Mouse (Mus musculus) liver, embryonic 14.5 days (tissue): ENCODE measurements around the gene Selplg. TPM values are rescaled to one million over a fixed set of nuclear protein-coding genes. Genes with fewer than 3 reads are reported as not detected.

ENCODE experiments used
- ATAC-seq: fragments of 200-750 bp; cut with Nextera tagmentation; 2 replicates; pipeline ENCODE4 v1.8.0; 2017; ENCODE audit warnings: moderate number of reproducible peaks, mild to moderate bottlenecking, moderate library complexity; ENCODE audit not compliant: insufficient read depth
- DNase-seq, 3 experiments: peaks; one replicate each; pipeline ENCODE4 v3.0.0-alpha.2; 2012 to 2013; ENCODE audit warnings: low read depth in 3 of 3, low spot score in 3 of 3
- H3K27ac ChIP-seq: fragments of 300-500 bp; sonication (generic); 2 replicates; pipeline ENCODE4 v1.5.1; 2014; ENCODE audit warnings: moderate library complexity, mild to moderate bottlenecking, control low read depth, inconsistent platforms
- H3K27me3 ChIP-seq: fragments of 300-500 bp; sonication (generic); 2 replicates; pipeline ENCODE4 v1.6.1; 2014; ENCODE audit warnings: mild to moderate bottlenecking, low read length, moderate library complexity; ENCODE audit not compliant: control insufficient read depth, insufficient read depth
- H3K36me3 ChIP-seq: fragments of 300-500 bp; sonication (generic); replicated peaks from 2 replicates; pipeline ENCODE4 v1.6.1; 2014; ENCODE audit warnings: low read depth; ENCODE audit not compliant: control insufficient read depth, insufficient read depth
- H3K4me1 ChIP-seq, 2 experiments: fragments of 200-500 bp in 1 of 2; fragments of 300-500 bp in 1 of 2; sonication (generic) in 1 of 2; replicated peaks; 2 replicates each; pipeline ENCODE4 v1.6.1; 2012 to 2014; ENCODE audit warnings: antibody characterized with exemption in 1 of 2, inconsistent platforms in 1 of 2, low read length in 1 of 2; ENCODE audit not compliant: control insufficient read depth in 2 of 2, insufficient read depth in 2 of 2
- H3K4me2 ChIP-seq: fragments of 300-500 bp; sonication (generic); 2 replicates; pipeline ENCODE4 v1.6.1; 2014; ENCODE audit warnings: low read depth, mild to moderate bottlenecking, control low read depth, moderate library complexity
- H3K4me3 ChIP-seq, 2 experiments: fragments of 200-500 bp in 1 of 2; fragments of 300-500 bp in 1 of 2; sonication (generic) in 1 of 2; 2 replicates each; pipeline ENCODE4 v1.5.1; 2012 to 2014; ENCODE audit warnings: low read depth in 2 of 2, low read length in 2 of 2, mild to moderate bottlenecking in 2 of 2, control low read depth in 1 of 2, inconsistent platforms in 1 of 2, moderate library complexity in 1 of 2; ENCODE audit not compliant: insufficient read depth in 1 of 2
- H3K9ac ChIP-seq: fragments of 300-500 bp; sonication (generic); replicated peaks from 2 replicates; pipeline ENCODE4 v1.6.1; 2014; ENCODE audit warnings: mild to moderate bottlenecking, control low read depth, moderate library complexity
- H3K9me3 ChIP-seq: fragments of 300-500 bp; sonication (generic); 2 replicates; pipeline ENCODE4 v1.6.1; 2016; ENCODE audit warnings: low read length, mixed read lengths; ENCODE audit not compliant: control insufficient read depth
- CTCF ChIP-seq: IDR thresholded peaks from 2 replicates; pipeline ENCODE4 v1.5.1; 2016; ENCODE audit warnings: antibody characterized with exemption, low read depth, control low read depth
- EP300 ChIP-seq: IDR thresholded peaks from 2 replicates; pipeline ENCODE4 v1.6.1; 2016; ENCODE audit warnings: antibody characterized with exemption, low read depth
- WGBS: fragments of 180-500 bp; shearing (Covaris S2); extraction: QIAGEN DNeasy Blood & Tissue Kit; methylation state at CpG from one replicate; pipeline ENCODE4 v1.1.7; 2014; ENCODE audit not compliant: insufficient replicate concordance; 5-methylcytosine and 5-hydroxymethylcytosine counted together
- polyA plus RNA-seq, 2 experiments: library from polyadenylated mRNA; depleted of rRNA in 1 of 2; stranded (reverse) in 1 of 2; unstranded in 1 of 2; fragments of >200 nt; fragmentation: Nextera tagmentation in 1 of 2; extraction: Ambion mirVana in 1 of 2; gene quantifications; 2 replicates each; pipeline versions ENCODE4 v1.2.1 to v1.2.3; 2012 to 2014

Selplg gene
- polyA plus RNA-seq, 2 experiments: 8.8 to 12.5 TPM

DNA sequence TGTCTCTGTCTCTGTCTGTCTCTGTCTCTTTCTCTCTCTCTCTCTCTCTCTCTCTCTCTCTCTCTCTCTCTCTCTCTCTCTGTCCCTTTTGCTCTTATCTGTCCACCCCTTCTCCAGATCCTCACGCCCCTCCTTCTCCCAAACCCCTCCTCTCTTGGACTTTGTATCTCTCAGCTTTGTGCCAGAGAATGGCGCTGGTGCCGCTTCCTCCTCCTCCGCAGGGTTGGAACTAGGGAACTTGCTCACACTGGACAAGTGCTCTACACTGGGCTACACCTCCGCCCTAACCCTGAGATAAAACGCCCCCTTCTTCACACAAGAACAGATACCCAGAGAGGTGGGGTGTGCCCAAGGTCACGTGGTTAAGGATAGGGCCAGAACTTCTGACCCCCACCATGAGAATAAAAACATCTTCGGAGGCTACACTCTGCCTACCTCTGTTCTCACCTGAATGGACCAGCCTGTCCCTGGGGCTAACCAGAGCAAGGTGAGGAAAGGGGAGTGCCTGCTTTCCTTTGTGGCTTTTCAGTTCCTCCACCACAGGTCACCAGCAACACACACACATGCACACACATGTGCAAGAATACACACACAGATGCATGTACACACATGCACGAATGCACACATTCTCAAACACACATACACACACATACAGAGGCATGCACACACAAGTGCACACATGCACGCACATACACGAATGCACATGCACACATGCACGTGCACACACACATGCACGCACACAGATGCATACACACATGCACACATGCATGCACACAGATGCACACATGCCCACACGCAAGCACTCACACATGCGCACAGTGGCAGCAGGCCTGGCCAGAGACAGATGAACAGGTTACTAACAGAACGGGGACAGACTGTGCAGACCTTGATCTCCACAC lies 41.0 kb downstream of the Selplg start:
- no peak overlapping the region for H3K27ac ChIP-seq

DNA sequence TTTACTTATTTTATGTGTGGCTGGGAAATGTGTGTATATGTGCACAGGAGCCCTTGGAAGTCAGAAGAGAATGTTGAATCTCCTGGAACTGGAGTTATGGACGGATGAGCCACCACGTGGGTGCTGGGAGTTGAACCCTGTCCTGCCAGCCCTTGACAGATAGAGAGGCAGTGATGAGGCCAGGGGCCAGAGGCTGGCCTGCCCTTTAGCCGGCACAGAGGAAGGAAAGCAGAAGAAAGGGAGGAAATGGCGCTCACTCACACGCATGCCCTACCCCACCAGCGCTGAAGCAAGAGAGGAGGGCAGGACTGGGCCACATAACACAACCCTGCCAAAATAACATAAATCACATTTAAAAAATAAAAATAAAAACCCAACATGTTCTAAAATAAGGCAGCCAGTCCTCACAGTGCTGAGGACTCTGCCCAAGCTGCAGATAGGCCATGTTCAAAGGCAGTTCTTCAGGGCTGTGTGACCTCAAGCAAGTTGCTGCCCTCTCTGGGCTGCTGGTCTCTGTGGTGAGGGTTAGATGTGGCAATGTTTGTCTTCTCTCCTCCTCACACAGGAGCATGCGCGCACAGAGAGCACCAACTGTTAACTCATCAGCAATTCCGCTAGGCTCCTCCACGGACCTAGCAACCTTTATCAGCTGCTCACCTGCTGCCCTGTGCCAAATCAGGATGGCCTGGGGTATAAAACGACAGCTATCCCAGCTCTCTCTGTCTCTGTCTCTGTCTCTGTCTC lies 41.8 kb downstream of the Selplg start:
- peaks cover 0 to 11% of the 10 kb centered on the region in 2 experiments; a peak in 2 of 4 replicates for H3K4me1 ChIP-seq
- no peaks in the 10 kb centered on the region for H3K36me3 ChIP-seq
- H3K4me2 ChIP-seq: no peak overlapping the region
- H3K27ac ChIP-seq: no peak overlapping the region
- H3K27me3 ChIP-seq: no peaks in the 10 kb centered on the region
- 33% methylated on average over 11 of the region's 11 CpGs for WGBS
- no peak overlapping the region for H3K9ac ChIP-seq
- no peak for TF ChIP-seq CTCF
- no peak for TF ChIP-seq EP300
- no peak overlapping the region for H3K4me3 ChIP-seq
- ATAC-seq (peak; percentile 16; the same call in 1 of the 2 replicates), DNase-seq (no peak)
- no peaks in the 10 kb centered on the region for H3K9me3 ChIP-seq

More for the DNA sequence above, 41.0 kb downstream of the Selplg start:
- ATAC-seq (0 out of 2 replicates have a peak, but pooled peaks have one; percentile 36), DNase-seq (no peak)
- TF ChIP-seq EP300: no peak
- TF ChIP-seq CTCF: no peak
- Histone ChIP-seq H3K4me1 (peaks cover 0 to 14% of the 10 kb centered on the region in 2 experiments; a peak in 2 of 4 replicates), H3K4me3 (no peak overlapping the region), H3K9me3 (no peaks in the 10 kb centered on the region), H3K4me2 (no peak overlapping the region), H3K36me3 (no peaks in the 10 kb centered on the region), H3K27me3 (no peaks in the 10 kb centered on the region), H3K9ac (no peak overlapping the region)
- whole genome bisulfite sequencing: 52% methylated on average over 16 of the region's 16 CpGs

DNA sequence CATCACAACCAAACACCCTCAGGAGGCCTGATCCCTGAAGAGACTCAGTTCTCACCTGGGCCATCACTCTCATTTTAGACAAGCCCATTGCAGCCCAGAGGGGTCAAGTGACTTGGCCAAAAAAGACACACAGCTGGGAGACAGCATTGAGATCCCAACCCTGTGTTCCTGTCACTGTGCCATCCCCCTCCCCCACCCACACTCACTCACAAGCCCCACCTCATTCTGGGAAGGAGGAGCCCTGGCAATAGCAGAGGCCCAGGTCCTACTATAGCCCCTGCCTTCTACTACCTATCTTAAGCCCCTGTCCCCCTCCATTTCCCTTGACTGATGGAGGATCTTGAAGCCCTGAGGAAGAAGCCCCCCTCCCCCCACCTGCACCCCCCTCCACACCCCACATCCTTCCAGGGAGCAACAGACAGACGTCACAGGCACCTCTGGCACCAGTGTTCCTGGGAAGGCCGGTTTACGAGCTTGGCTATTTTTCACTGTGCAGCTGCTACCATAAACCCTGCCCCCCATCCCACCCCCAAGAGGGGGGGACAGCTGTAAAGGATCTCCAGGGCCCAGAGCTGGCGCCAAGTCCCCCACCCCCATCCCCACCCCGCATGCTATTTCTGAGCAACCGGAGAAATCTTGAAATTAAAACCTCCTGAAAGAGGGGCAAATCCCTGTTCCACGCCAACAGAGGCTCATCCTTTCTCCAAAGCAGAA lies 43.2 kb downstream of the Selplg start:
- no peak overlapping the region for H3K27ac ChIP-seq
- WGBS: 54% methylated on average over 7 of the region's 7 CpGs

DNA sequence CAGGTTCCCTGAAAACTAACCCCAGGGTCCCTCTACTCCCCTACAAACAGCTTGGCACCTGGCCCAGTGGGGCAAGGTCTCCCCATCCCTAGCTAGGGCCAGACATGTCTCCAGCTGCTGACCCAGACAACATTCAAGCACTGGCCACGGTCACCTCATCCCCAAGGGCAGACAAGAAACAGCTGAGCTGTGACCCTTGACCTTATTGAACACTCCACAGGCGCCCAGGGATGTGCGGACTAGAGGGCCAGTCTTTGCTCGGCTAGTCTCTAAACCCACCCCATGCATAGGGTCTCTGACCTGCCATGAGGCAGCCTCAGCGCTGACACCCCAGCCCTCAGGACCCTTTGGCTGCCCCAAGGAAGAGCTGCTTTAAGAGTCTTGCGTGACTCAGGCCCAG lies 43.8 kb downstream of the Selplg start:
- no peak for ATAC-seq
- H3K27ac ChIP-seq: no peak overlapping the region
- no peak overlapping the region for H3K4me3 ChIP-seq
- no peak overlapping the region for H3K9ac ChIP-seq
- H3K4me1 ChIP-seq: peaks cover 0 to 11% of the 10 kb centered on the region in 2 experiments; a peak in 2 of 4 replicates
- H3K4me2 ChIP-seq: no peak overlapping the region
- TF ChIP-seq CTCF (no peak), EP300 (no peak)
- no peaks in the 10 kb centered on the region for H3K27me3 ChIP-seq
- 57% methylated on average over 6 of the region's 6 CpGs for WGBS
- no peak for DNase-seq
- no peaks in the 10 kb centered on the region for H3K9me3 ChIP-seq
- no peaks in the 10 kb centered on the region for H3K36me3 ChIP-seq

More for the DNA sequence above, 43.2 kb downstream of the Selplg start:
- no peak for TF ChIP-seq EP300
- TF ChIP-seq CTCF: no peak
- Histone ChIP-seq H3K27me3 (no peaks in the 10 kb centered on the region), H3K4me1 (peaks cover 0 to 11% of the 10 kb centered on the region in 2 experiments; a peak in 2 of 4 replicates), H3K9ac (no peak overlapping the region), H3K4me3 (no peak overlapping the region), H3K36me3 (no peaks in the 10 kb centered on the region), H3K4me2 (no peak overlapping the region), H3K9me3 (no peaks in the 10 kb centered on the region)
- DNase-seq (no peak), ATAC-seq (no peak)
